Mouse (Mus musculus) neural tube, embryonic 14.5 days (tissue): ENCODE results near the gene Neurl1b. TPM values are rescaled to one million over a fixed set of nuclear protein-coding genes. Genes with fewer than 3 reads are reported as not detected.

ENCODE experiments used
- ATAC-seq: fragments of 200-750 bp; cut with Nextera tagmentation; 2 replicates; pipeline ENCODE4 v1.8.0; 2017; ENCODE audit warnings: low read depth, mild to moderate bottlenecking, moderate TSS enrichment, moderate library complexity
- H3K27ac ChIP-seq: fragments of 300-500 bp; sonication (generic); 2 replicates; pipeline ENCODE4 v1.5.1; 2014; ENCODE audit warnings: low read depth, mild to moderate bottlenecking, control low read depth, low read length, moderate library complexity, mixed read lengths
- H3K27me3 ChIP-seq: fragments of 300-500 bp; sonication (generic); 2 replicates; pipeline ENCODE4 v1.6.1; 2014; ENCODE audit warnings: low read length; ENCODE audit not compliant: control insufficient read depth, insufficient read depth
- H3K36me3 ChIP-seq: fragments of 300-500 bp; sonication (generic); 2 replicates; pipeline ENCODE4 v1.6.1; 2014; ENCODE audit warnings: low read length, mixed read lengths; ENCODE audit not compliant: control insufficient read depth, insufficient read depth
- H3K4me1 ChIP-seq: fragments of 300-500 bp; sonication (generic); 2 replicates; pipeline ENCODE4 v1.6.1; 2014; ENCODE audit warnings: low read length; ENCODE audit not compliant: control insufficient read depth, insufficient read depth
- H3K4me2 ChIP-seq: fragments of 300-500 bp; sonication (generic); 2 replicates; pipeline ENCODE4 v1.6.1; 2014; ENCODE audit warnings: mild to moderate bottlenecking, low read depth, low read length, control low read depth
- H3K4me3 ChIP-seq: fragments of 300-500 bp; sonication (generic); 2 replicates; pipeline ENCODE4 v1.5.1; 2014; ENCODE audit warnings: low read depth, low read length, control low read depth, mixed read lengths
- H3K9ac ChIP-seq: fragments of 300-500 bp; sonication (generic); replicated peaks from 2 replicates; pipeline ENCODE4 v1.6.1; 2014; ENCODE audit warnings: low read depth, mild to moderate bottlenecking, control low read depth, low read length, mixed read lengths
- H3K9me3 ChIP-seq: fragments of 300-500 bp; sonication (generic); 2 replicates; pipeline ENCODE4 v1.6.1; 2016; ENCODE audit warnings: low read length; ENCODE audit not compliant: control insufficient read depth
- WGBS: fragments of 180-500 bp; shearing (Covaris S2); extraction: QIAGEN DNeasy Blood & Tissue Kit; methylation state at CpG from one replicate; pipeline ENCODE4 v1.1.7; 2014; 5-methylcytosine and 5-hydroxymethylcytosine counted together
- polyA plus RNA-seq: library from polyadenylated mRNA; unstranded; fragments of >200 nt; fragmentation: Nextera tagmentation; extraction: Ambion mirVana; gene quantifications from 2 replicates; pipeline ENCODE4 v1.2.1, GENCODE M21; 2014

The Neurl1b gene
- polyA plus RNA-seq, 1 experiment from 2014 or later: 1.8 TPM

DNA sequence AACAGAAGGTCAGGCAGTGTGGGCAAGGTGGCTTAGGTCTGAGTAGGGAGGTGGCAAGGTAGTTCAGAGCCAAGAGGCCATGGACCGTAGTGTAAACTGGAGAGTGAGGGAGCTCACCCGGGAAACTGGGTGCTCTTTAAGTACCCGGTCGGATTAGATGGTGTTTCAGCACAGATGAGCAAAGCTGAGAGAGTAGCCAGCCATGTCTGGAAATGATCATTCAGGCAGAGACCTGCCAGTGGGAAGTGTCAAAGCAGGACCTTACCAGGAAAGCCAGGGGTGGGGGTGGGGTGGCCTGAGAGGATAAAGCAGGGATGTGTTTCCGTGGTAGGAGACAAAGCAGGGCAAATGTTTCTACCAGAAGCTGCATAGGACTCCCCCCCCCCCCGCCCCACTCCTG is 62.2 kb downstream of the Neurl1b start:
- H3K36me3 ChIP-seq: no peaks in the 10 kb centered on the region
- H3K27ac ChIP-seq: no peak overlapping the region
- no peak overlapping the region for H3K9ac ChIP-seq
- no peaks in the 10 kb centered on the region for H3K4me1 ChIP-seq
- no peaks in the 10 kb centered on the region for H3K9me3 ChIP-seq
- no peaks in the 10 kb centered on the region for H3K27me3 ChIP-seq
- H3K4me2 ChIP-seq: no peak overlapping the region
- ATAC-seq: no peak
- H3K4me3 ChIP-seq: no peak overlapping the region
- WGBS: 70% methylated on average over 6 of the region's 6 CpGs

DNA sequence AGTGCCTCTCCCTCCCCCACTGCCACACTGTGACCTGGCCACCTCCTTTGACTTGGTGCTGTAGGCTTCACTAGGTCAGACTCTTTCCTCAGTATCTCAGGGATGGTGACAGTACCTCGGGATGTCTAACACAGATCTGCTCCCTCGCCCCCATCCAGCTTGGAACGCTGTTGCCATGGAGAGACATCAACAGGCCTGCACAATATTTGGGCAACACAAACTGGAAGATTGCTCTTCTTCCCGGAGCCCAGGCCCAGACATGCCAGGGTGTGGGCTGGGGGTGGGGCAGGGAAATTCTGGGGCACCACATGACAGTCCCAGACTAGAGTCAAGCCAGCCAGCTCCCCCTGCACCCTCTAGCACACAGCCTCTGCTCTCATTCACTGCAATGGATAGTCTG is 64.0 kb downstream of the Neurl1b start:
- Histone ChIP-seq H3K4me1 (no peaks in the 10 kb centered on the region), H3K9ac (no peak overlapping the region), H3K27me3 (no peaks in the 10 kb centered on the region), H3K4me2 (no peak overlapping the region), H3K27ac (no peak overlapping the region), H3K36me3 (no peaks in the 10 kb centered on the region), H3K4me3 (no peak overlapping the region), H3K9me3 (no peaks in the 10 kb centered on the region)
- no peak for ATAC-seq
- WGBS: 86% methylated on average over 4 of the region's 4 CpGs

DNA sequence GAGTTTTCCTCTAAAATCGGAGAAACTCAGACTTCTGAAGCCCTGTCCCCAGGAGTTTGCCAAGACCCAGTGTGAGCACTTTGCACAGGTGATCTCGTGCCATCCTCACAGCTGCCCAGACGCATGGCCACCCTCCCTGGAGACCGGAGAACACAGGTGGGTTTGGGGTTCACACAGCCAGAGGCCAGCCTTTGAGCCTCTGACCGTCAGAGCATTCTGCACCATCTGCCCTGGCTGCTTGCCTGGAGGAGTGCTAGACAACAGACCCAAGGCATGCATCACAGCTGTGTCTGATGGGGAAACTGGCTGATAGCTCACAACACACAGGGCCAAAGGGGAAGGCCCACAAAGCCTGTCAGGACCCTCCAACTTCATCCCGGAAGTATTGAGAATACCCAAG is 65.0 kb downstream of the Neurl1b start:
- H3K9ac ChIP-seq: no peak overlapping the region
- no peaks in the 10 kb centered on the region for H3K36me3 ChIP-seq
- H3K27ac ChIP-seq: no peak overlapping the region
- WGBS: 73% methylated on average over 6 of the region's 6 CpGs
- no peaks in the 10 kb centered on the region for H3K27me3 ChIP-seq
- H3K9me3 ChIP-seq: no peaks in the 10 kb centered on the region
- ATAC-seq: no peak
- no peak overlapping the region for H3K4me3 ChIP-seq
- no peaks in the 10 kb centered on the region for H3K4me1 ChIP-seq
- H3K4me2 ChIP-seq: no peak overlapping the region

DNA sequence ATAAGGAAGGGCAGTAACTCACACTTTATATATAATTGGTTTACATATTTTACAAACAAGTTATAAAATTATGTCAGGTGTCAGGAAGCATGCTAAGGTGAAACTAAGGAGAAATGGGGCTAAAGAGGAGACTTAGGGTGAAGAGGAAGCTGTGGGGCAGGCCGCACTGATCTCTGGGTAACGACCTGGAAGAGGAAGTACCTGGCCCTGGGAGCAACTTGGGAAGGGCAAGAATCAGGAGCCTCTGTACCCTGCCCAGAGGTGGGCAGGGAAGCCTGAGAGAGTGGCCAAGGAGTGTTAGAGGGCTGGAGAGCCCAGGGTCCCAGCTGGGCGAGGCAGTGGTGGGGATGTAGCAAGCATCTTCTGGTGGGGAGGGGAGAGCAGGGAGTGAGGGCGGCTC is 66.3 kb downstream of the Neurl1b start:
- WGBS: 84% methylated on average over 4 of the region's 4 CpGs
- Histone ChIP-seq H3K9ac (no peak overlapping the region), H3K9me3 (no peaks in the 10 kb centered on the region), H3K36me3 (no peaks in the 10 kb centered on the region), H3K4me1 (no peaks in the 10 kb centered on the region), H3K4me3 (no peak overlapping the region), H3K27ac (no peak overlapping the region), H3K4me2 (no peak overlapping the region), H3K27me3 (no peaks in the 10 kb centered on the region)
- ATAC-seq: no peak

DNA sequence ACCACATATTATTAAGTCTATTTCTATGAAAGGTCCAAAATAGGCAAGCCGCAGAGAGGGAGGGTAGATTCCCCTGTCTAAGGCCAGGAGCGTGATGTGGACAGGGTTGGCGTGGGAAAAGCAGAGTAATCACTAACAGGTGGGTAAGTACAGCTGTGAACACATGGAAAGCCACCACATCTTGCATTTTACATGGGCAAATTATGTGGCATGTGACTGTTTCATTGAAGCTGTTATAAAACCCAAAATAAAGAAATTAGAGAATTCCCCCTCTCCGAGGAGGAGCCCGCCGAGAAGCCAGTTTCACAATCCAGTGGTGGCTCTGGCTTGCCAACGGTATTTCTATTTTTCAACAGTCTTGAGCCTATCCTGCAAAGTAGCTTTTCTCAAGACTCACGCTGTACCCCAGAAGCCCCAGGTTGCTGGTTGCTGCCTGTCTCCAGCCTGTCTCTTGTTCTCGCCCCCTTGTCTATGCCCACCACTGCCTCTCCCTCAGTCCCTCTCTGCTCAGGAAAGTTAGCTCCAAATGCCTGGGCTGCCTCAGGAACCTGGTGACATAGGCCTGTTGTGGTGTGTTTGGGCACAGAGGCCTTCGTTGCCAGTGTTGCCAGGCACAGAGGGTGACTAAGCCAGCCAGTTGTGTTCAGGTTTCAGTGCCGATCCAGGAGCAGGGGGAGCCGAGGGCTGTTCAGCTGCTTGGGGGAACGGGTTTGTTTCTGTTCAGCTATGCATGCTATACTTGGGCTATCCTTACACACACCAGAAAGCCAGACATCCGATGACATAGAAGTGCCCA is 70.2 kb downstream of the Neurl1b start:
- Histone ChIP-seq H3K9me3 (no peaks in the 10 kb centered on the region), H3K27ac (no peak overlapping the region), H3K4me2 (no peak overlapping the region), H3K36me3 (no peaks in the 10 kb centered on the region), H3K27me3 (no peaks in the 10 kb centered on the region), H3K9ac (no peak overlapping the region), H3K4me1 (no peaks in the 10 kb centered on the region), H3K4me3 (no peak overlapping the region)
- ATAC-seq: no peak
- WGBS: 90% methylated on average over 14 of the region's 14 CpGs

DNA sequence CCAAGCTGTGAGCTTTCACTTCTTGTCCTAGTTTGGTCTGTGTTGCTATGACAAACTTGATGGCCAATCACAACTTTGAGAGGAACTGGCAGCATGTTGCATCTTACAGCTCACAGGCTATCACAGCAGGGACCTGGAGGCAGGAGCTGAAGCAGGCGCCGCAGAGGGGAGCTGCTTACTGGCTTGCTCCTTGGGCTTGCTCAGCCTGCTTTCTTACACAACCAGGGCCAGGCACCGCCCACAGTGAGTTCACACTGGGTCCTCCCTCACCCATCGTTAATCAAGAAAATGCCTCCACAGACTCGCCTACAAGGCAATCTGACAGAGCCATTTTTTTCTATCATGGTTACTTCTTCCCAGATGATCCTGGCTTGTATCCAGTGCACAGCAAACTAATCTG is 72.6 kb downstream of the Neurl1b start:
- H3K27ac ChIP-seq: no peak overlapping the region
- 65% methylated on average over 5 of the region's 5 CpGs for WGBS

DNA sequence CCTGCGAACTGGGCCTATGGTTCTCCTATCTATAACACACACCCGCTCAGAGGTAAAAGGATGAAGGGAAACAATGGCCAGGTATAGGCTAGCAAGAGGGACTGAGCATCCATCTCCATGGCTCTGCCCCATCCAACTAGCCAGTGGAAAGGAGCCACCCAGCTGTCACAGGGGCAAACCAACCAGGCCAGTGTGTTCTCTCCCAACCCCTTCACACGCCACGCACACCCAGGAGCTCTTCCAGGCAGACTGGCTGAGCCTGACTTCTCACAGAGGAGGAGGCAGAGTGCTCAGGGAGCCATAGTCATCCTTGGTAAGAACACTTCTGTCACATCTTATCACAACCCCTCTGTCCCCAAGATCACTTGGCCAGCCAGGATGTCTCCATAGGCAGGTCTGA is 73.3 kb downstream of the Neurl1b start:
- no peak overlapping the region for H3K4me3 ChIP-seq
- no peak overlapping the region for H3K27ac ChIP-seq
- ATAC-seq: no peak
- H3K9ac ChIP-seq: no peak overlapping the region
- H3K4me2 ChIP-seq: no peak overlapping the region
- H3K4me1 ChIP-seq: no peaks in the 10 kb centered on the region
- no peaks in the 10 kb centered on the region for H3K36me3 ChIP-seq
- no peaks in the 10 kb centered on the region for H3K27me3 ChIP-seq
- no peaks in the 10 kb centered on the region for H3K9me3 ChIP-seq
- WGBS: 93% methylated on average over 4 of the region's 4 CpGs

More for the DNA sequence above, 72.6 kb downstream of the Neurl1b start:
- Histone ChIP-seq H3K27me3 (no peaks in the 10 kb centered on the region), H3K4me3 (no peak overlapping the region), H3K9me3 (no peaks in the 10 kb centered on the region), H3K4me2 (no peak overlapping the region), H3K36me3 (no peaks in the 10 kb centered on the region), H3K9ac (no peak overlapping the region), H3K4me1 (no peaks in the 10 kb centered on the region)
- ATAC-seq: no peak

DNA sequence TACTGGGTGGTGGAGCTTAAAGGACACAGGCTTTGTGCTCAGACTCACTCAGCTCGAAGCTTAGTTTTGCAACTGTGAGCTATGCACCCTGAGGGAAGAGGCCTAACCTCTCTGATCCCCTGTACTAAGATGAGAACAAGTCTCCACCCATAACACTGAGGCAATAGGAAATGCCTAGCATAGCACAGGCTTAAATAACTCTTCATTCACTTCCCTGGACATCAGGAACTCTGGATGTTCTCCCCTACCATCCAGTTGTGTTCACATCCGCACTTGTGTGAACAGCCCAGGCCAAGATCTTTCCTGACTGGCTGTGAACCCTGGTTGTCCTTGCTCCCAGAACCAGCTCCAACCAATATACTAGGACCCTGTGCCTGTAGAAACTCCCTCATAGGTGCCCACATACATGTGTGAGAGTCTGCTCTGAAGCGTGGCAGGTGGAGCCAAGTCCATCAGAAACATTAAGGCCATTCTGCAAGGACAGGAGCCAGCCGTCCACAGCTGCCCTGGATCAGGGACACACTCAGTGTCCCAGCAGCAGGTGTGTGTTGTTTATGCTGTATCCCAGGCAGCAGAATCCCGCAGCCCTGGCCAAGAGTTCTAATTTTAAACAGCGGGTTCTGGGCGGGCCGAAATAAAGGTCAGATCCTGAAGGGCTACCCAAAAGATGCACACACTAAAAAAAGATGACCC is 74.2 kb downstream of the Neurl1b start:
- H3K27ac ChIP-seq: no peak overlapping the region
- H3K9ac ChIP-seq: no peak overlapping the region
- no peak overlapping the region for H3K4me3 ChIP-seq
- H3K9me3 ChIP-seq: no peaks in the 10 kb centered on the region
- no peaks in the 10 kb centered on the region for H3K36me3 ChIP-seq
- no peak overlapping the region for H3K4me2 ChIP-seq
- no peak for ATAC-seq
- 87% methylated on average over 8 of the region's 8 CpGs for WGBS
- H3K4me1 ChIP-seq: no peaks in the 10 kb centered on the region
- no peaks in the 10 kb centered on the region for H3K27me3 ChIP-seq

DNA sequence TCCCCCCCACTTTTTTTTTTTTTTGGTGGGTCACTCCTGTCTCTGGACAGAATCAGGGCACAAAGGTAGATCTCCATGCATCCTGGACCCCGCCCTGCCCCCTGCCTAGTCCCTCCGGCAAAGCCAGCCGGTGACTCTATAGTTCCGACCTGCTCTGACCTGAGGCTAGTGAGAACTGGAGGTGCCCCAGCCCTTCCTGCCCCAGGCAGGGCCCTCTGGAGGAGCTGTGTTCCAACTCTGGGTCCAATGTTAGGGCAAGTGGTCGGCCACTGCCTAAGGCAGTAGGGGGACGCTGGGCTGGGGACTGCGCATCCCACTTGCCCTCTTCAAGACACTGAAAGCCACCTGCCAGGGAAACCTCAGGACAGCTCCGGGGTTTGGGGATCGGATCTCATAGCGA is 75.4 kb downstream of the Neurl1b start:
- no peaks in the 10 kb centered on the region for H3K36me3 ChIP-seq
- no peak overlapping the region for H3K4me2 ChIP-seq
- no peaks in the 10 kb centered on the region for H3K4me1 ChIP-seq
- ATAC-seq: no peak
- WGBS: 92% methylated on average over 10 of the region's 10 CpGs
- H3K27me3 ChIP-seq: no peaks in the 10 kb centered on the region
- H3K9me3 ChIP-seq: no peaks in the 10 kb centered on the region
- no peak overlapping the region for H3K27ac ChIP-seq
- no peak overlapping the region for H3K9ac ChIP-seq
- no peak overlapping the region for H3K4me3 ChIP-seq
